Mouse (Mus musculus): ENCODE data around the gene Sik3.
"Not testable (repeated sequence)": the region's sequence is repeated elsewhere in the genome, so short reads cannot be mapped to it uniquely, and the experiment has no call there.

Gene Sik3

DNA sequence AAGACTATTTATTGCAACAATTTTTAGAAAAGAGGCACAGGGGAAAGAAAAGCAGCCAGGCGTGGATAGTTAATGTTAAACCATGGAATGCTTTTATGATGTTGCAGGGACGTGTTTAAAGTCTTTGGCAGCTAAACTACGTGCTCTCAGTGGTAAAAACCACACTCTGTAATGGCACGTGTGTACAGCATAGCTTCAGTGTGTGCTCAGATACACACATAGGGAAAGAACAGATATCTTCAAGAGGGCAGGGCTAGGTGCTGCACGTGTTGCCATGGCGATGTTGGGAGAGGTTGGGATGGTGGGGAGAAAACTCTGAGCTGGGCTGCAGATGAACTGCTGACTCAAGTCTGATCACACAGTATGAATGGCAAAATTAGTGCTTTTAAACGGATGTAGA lies 90.5 kb downstream of the Sik3 start:
- no peak for DNase-seq (ENCODE audit: extremely low spot score, low spot score)

DNA sequence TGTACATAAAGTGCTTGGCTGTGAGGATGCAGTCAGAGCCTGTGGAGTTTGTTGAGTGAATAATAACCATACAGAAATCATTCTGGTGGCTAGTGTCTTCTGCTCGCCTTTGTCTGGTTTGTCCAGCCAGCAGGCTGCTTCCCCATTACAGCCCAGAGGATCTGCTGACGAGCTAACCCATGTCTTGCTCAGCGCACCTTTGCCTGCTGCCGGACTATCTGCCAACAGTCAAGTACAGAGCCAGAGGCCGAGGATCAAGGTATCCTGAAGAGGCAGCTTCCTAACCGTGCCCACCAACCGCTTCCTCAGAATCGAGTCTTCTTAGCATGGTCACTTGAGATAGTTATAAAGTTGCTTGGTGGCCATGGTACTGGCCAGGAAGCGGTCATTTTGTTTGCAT lies 93.5 kb downstream of the Sik3 start:
- no peak for DNase-seq (ENCODE audit: extremely low spot score, low spot score)

DNA sequence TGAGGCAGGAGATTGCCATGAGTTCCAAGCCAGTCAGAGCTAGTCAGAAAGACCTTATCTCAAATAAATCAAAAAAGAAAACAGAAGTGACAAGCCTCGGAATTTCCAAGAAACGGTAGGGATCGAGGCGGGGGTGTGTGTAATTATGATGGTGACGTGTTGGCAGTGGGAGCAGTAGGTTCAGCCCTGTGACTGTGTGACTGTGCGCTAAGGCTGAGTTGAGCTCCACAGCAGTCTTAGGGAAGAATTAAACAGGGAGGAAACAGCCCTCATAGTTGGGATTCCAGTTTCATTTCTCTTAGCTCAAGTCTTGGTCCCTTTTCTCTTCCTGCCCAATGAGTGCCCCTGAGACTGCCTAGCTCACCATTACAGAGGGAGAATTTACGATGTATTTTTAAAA lies 98.0 kb downstream of the Sik3 start:
- no peak for DNase-seq (ENCODE audit: extremely low spot score, low spot score)

DNA sequence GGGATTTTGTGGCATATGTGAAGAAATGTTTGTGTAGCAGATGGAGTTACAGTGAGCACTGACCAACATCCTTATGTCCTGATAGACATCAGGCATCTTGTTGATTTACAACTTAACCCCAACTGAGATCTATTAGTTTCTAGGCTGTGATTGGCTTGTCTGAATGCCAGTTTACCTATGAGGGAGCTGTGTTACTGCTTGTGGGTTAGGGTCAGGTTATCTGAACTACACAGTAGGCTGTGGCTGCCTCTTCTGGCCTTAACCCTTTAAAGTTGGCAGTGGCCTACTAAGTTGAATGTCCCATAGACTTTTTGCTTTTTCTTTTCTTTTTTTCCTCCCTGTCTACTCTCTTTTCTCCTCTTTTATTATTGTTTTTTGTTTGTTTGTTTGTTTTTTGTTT lies 98.7 kb downstream of the Sik3 start:
- DNase-seq (ENCODE audit: extremely low spot score, low spot score): no peak

DNA sequence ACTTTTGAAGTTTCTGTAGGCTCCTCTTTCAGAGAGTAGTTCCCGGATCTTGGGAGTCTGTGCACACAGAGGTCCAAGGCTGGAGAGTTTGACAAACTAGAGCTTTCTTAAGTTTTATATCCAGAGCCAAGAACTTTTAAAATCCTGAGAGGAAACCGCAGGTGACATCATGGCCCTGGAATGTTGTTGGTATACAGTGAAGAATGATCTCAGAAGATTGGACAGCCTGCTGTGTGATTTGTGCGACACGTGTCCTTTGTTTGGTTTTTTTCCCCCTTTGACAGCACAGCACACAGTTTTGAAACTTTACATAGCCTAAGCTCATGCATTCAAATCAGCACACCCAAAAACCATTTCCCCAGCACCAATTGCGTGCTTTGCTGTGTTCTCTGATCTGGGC lies 99.6 kb downstream of the Sik3 start:
- DNase-seq (ENCODE audit: extremely low spot score, low spot score): no peak

DNA sequence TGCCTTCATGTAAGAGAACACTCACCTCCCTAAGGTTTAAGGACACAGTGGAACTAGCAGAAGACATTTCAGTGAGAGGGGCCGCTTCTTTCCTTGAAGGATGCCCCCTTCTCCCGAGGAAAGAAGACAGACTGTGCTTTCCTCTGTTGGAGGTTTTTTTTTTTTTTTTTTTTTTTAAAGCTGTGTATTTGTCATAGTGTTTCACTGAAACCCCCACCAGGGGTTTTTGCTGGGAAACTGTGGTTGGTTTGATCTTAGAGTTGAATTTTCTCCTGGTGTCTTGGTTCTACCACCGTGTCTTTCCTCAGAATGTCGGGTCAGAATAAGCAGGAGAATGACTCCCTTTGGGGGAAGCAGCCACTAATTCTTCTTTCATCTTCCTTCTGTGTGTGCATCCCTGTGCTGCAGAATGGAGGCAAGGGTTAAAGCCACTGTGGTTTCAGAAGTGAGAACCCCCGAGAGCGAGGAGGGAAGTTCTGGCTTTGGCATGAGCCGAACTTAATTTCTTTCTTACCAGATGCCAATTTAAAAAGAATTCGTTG lies 106.3 kb downstream of the Sik3 start:
- DNase-seq (ENCODE audit: extremely low spot score, low spot score): no peak

DNA sequence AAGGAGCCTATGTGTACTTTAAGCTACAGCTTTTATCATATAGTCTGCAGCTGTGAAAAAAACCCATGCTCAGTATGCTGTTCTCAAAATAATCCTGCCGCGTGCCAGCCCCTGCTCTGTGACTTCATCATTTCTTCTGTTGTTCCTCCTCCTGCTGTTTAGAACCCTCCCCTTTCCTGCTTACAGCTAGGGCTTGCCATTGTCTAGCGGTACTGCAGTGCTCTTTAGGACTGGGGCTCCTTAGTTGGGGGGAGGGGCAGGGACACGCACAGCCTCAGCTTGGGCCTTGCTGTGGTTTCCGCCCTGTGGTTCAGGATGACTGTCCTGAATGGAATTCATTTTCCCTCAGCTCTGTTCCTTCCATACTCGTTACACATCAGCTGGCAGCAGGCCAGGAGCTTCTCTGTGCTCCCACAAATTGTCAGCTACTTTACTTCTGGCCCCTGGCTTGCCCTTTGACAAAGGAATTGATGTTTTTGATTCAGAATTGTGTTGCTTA lies 107.4 kb downstream of the Sik3 start:
- DNase-seq (ENCODE audit: extremely low spot score, low spot score): peak; percentile 39

DNA sequence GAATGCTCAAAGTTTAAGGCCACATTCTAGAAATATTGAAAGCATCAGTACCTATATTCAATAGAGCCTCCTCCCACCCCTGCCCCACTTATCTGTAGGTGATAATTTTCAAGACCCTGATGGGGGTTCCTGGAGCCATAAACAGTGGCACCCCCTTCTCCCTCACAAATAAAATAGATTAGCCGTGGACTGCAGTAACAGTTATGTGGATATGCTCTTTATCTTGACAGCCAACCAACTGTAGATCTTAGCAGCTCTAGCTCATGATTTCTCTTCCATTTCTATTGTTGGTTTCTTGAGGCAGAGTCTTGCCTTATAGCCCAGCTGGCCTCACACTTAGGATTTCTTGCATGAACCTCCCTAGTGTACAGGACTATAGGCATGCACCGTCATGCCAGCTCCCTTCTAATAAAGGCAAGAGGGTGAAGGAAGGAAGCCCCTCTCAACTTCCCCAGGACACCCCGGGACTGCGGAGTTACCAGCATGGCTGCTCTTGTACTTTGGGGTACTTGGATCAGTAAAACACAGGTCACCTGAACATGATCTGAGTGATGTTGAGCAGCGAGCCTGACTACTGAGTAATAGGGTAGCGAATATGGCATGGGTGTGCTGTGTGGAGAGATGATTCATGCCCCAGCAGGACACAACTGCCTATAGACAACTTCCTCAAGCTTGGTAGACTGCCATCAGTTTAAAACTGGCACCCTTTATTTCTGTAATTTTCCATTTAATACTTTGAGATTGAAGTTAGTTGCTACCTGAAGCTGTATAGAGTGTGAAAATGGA lies 108.0 kb downstream of the Sik3 start:
- no peak for DNase-seq (ENCODE audit: extremely low spot score, low spot score)

DNA sequence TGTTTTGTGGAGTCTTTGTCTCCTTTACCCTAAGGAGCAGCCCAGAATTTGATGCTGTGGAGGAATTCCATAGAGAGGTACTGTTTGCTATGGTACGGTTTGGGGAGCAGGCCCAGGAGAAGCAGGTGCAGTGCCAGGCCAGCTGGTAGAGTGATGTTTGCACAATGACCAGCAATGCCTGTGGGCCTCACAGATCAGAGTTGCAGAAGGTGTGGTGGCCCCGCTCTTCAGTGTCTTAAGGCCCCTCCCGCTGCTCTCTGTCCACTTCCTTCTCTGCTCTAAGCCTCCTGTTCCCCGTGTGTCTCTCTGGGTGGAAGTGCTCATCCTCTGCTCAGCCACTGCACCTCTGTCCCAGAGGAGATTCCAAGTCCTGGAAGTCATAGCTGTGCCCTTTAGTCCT lies 108.9 kb downstream of the Sik3 start:
- DNase-seq (ENCODE audit: extremely low spot score, low spot score): no peak

DNA sequence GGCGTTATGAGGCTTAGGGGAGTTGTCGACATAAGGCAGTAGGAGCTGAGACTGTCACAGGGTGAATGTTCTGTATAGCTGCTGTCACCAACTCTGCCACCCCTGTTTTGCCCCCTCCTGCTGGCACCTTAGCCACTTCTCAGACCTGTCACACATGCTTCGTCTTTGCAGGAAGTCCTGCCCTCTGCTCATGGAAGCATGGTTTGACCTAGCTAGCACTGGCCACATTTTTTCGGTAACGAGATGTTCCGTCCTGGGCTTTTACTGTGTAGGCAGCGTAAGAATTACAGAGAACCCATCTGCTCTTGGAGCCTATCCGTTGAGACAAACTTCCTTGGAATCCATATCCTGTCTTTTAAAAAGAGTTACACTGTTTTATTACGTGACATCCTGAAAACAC lies 110.1 kb downstream of the Sik3 start:
- no peak for DNase-seq (ENCODE audit: extremely low spot score, low spot score)

DNA sequence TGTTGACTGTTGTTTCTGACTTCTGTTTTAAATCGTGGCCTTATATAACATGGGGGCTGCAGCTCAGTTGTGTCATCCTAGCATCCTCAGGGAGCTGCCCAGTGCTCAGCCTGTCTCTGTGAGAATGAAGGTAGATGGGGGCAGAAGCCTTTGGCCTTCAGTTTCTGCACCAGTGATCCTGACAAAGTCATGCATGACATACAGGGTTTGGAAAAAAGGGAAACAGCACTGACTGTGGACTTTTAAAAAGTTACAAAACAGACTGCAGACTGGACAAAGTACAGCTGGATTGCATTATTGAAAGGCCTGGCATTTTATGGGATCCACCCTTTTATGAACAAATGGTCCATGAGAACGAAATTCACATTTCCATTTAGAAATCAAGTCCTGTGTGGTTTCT lies 113.7 kb downstream of the Sik3 start:
- no peak for DNase-seq (ENCODE audit: extremely low spot score, low spot score)

DNA sequence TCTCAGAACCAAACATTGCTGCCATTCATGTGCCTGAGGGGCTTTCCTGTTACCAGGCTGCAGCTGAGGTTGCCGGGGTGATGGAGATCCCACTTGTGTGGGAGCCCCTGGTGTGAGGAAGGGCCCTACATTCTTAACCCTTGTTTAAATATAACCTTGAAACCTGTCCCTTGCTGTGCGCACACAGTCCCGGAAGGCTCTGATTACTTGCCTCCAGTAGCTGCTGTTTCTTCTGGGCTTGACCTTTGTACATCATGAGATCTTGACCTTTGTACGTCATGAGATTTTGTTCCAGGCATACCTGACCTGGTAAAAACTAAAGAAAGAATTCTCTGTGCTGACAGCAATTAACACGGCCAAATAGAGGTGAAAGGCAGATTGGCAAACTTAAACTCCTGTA lies 114.7 kb downstream of the Sik3 start:
- DNase-seq (ENCODE audit: extremely low spot score, low spot score): no peak

DNA sequence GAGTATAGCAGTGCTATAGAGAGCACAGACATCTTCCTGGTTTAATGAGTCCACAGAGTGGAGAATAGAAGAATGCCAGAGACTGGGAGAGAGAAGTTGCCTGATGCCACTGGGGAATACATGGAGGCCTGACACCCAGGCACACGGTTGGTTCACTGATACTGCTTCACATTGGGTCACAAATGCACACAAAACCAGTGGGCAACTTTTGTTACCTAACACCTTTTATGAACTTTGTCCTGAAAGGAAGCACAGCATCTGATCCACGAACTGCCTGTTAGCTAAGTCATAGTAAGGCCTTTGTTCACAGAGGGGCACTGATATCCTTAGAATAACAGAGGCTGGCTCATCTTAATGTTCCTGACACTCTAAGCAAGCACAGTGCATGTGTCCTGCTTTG lies 116.6 kb downstream of the Sik3 start:
- DNase-seq (ENCODE audit: extremely low spot score, low spot score): no peak

DNA sequence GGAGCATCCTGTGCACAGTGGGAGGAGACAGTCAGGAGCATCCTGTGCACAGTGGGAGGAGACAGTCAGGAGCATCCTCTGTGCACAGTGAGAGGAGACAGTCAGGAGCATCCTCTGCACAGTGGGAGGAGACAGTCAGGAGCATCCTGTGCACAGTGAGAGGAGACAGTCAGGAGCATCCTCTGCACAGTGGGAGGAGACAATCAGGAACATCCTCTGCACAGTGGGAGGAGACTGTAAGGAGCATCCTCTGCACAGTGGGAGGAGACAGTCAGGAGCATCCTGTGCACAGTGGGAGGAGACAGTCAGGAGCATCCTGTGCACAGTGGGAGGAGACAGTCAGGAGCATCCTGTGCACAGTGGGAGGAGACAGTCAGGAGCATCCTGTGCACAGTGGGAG lies 120.2 kb downstream of the Sik3 start:
- not testable (repeated sequence) for DNase-seq (ENCODE audit: extremely low spot score, low spot score)

DNA sequence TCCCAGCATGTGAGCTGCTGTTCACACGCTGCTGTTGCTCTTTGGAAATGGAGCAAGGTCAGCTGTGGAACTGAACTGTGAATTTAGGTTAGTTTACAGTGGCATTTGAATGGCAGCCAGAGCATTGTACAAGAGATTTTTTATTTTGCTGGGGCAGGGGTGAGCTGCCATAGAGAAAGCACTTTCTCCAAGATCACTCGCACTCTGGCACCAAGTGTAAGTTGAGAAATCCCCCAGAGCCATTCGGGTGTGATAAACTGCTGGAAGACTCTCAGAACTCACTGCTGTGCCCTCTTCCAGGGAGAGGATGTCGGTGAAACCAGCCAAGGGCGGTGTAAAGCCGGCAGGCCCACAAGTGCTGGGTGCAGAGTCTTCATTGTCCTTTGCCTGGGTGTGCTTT lies 126.2 kb downstream of the Sik3 start:
- DNase-seq (ENCODE audit: extremely low spot score, low spot score): no peak

DNA sequence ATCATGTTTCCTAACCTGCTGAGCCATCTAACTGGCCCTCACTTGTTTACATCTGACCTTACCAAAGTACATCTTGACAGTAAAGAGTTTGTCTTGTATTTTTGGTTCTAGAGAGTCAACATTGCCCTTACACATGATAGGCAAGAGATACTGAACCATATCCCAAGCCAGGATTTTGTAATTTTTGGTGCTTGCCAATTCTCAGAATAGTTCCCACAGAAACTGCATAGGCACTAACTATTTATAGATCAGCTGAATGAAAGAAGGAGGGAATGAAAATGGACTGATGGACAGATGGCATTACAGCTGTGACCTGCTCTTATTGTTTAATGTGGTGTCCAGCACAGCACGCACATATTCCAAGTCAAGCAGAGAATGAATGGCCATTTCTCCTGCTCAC lies 128.2 kb downstream of the Sik3 start:
- no peak for DNase-seq (ENCODE audit: extremely low spot score, low spot score)

DNA sequence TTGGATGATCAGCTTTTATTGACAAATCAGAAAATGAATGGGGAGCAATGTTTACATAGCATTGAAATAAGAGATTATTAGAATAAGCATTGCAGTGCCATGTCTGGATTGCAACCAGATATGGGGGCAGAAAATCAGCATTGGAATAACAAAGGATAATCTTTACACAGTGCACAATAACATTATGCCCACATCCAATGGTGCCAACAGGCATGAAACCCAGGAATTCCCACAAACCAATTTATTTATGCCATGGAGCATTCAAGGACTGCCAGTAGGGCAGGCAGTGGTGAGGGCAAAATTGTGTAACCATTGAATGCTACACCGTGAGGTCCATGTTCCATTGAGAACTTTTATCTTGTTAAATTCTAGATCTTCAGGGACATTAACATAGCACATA lies 129.4 kb downstream of the Sik3 start:
- no peak for DNase-seq (ENCODE audit: extremely low spot score, low spot score)

DNA sequence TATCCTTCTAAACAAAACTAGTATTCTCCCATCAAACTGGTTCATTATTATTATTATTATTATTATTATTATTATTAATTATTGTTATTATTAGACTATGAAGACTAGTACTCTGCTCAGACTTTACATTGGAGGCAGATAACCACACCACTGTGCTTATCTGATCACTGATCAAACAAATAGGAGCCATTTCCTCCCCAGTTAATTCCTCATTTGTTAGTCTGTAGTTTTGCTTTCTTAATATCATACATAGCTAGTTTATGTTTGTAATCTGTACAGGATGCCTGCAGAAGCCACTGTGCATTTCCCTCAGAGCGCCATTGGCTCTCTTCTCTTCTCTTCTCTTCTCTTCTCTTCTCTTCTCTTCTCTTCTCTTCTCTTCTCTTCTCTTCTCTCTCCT lies 129.9 kb downstream of the Sik3 start:
- DNase-seq (ENCODE audit: extremely low spot score, low spot score): no peak

DNA sequence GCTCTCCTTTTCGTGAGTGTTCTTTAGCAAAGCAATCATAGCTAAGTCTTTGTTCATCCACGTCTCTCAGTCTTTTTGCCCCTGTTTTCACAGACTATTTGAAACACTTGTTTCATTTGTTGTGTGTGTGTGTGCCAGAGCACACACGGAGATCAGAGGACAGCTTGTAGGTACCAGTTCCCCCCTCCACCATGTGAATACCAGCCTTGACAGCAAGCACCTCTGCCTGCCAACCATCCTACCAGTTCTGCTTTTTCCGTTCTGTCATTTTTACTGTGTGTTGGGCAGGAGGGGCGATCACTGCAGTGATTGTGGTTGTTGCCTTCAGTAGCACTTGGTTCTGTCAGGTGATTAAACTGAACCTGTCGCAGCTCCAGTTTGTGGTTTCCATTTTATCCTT lies 132.4 kb downstream of the Sik3 start:
- DNase-seq (ENCODE audit: extremely low spot score, low spot score): no peak

DNA sequence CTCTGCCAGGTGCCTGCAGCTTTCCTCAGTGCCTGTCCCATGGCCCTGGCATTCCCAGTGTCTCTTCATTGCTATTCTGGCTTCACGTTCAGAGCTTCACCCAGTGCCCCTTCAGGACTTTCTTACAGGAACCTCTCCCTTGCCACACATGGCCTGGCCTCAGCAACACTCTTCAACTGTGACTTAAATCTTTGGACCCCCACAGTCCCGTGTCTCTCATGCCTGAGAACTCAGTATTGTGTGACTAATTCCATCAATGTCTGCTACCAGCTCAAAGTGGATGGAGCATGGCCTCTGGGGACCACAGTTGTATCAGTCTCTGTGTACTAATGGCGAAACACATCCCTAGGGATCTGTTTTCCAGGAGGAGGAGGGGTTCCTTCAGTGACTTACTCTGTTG lies 133.8 kb downstream of the Sik3 start:
- no peak for DNase-seq (ENCODE audit: extremely low spot score, low spot score)

DNA sequence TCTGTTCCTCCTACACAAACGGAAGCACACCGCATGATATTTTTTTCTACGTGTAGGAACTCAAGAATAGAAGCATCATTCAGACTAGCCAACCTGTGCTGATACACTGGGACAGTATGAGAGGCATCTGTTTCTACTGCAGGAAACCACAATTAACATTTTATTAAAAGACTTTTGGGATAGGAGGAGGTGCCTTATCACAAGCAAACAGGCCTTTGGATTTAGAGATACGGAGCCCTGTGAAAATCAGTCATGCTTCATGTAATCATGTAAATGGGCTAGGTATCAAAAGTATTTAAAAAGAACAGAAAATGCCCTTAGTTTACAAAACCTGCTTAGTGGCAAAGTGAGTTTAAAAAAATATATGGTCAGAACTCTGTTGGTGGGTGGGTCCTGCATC lies 136.1 kb downstream of the Sik3 start:
- DNase-seq (ENCODE audit: extremely low spot score, low spot score): no peak

DNA sequence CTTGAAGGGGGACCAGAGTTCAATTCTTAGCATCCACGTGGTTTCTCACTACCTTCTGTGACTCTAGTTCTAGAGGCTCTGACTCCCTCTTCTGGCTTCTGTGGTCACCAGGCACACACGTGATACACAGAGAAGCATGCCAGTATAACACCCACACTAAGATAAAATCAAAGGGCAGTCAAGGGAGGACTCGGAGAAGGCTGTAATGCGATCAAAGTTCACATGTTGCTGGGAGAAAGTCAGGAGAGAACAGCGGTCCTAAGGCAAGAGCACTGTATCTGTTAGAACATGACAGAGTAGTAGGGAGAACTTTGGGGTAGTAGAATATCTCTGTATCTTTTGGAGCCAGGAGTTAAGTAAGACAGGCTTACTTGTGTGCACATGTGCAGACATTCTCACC lies 136.8 kb downstream of the Sik3 start:
- no peak for DNase-seq (ENCODE audit: extremely low spot score, low spot score)

DNA sequence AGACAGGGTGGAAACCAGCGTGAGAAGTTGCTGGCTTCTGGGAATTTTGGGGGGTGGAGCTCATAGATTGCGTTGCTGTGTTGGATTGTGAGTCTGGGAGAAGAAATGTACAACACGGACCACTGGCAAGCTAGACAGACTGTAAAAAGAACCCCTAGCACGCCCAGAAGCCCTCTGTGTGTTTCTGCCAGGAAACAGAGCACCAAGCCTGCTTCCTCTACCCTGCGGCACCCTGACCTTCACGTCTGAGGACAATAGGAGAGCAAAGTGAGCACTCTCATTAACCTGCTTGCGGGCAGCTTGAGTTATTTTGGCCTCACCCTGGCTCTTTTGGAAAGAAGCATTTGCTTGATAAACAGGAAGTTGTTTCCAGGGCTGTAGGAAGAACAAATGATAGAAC lies 137.5 kb downstream of the Sik3 start:
- no peak for DNase-seq (ENCODE audit: extremely low spot score, low spot score)
